Mouse (Mus musculus) lung, embryonic 16.5 days (tissue): Measurements from ENCODE around the gene Drg1. TPM values are rescaled to one million over a fixed set of nuclear protein-coding genes. Genes with fewer than 3 reads are reported as not detected.

Source experiments
- ATAC-seq: fragments of 200-750 bp; cut with Nextera tagmentation; 2 replicates; pipeline ENCODE4 v1.8.0; 2017; ENCODE audit warnings: low read depth, mild to moderate bottlenecking, moderate library complexity
- H3K27ac ChIP-seq: fragments of 300-500 bp; sonication (generic); 2 replicates; pipeline ENCODE4 v1.5.1; 2014; ENCODE audit warnings: mild to moderate bottlenecking, control low read depth, low read length
- H3K27me3 ChIP-seq: fragments of 300-500 bp; sonication (generic); 2 replicates; pipeline ENCODE4 v1.6.1; 2014; ENCODE audit warnings: low read depth, low read length, mixed read lengths; ENCODE audit not compliant: control insufficient read depth, insufficient read depth
- H3K36me3 ChIP-seq: fragments of 300-500 bp; sonication (generic); 2 replicates; pipeline ENCODE4 v1.6.1; 2014; ENCODE audit warnings: low read length; ENCODE audit not compliant: control insufficient read depth, insufficient read depth
- H3K4me1 ChIP-seq: fragments of 300-500 bp; sonication (generic); replicated peaks from 2 replicates; pipeline ENCODE4 v1.6.1; 2014; ENCODE audit warnings: low read length, mixed read lengths; ENCODE audit not compliant: control insufficient read depth, insufficient read depth
- H3K4me2 ChIP-seq: fragments of 300-500 bp; sonication (generic); 2 replicates; pipeline ENCODE4 v1.6.1; 2014; ENCODE audit warnings: low read depth, low read length, control low read depth
- H3K4me3 ChIP-seq: fragments of 300-500 bp; sonication (generic); 2 replicates; pipeline ENCODE4 v1.5.1; 2014; ENCODE audit warnings: mild to moderate bottlenecking, low read length, control low read depth
- H3K9ac ChIP-seq: fragments of 300-500 bp; sonication (generic); 2 replicates; pipeline ENCODE4 v1.6.1; 2014; ENCODE audit warnings: low read length, control low read depth
- H3K9me3 ChIP-seq: fragments of 300-500 bp; sonication (generic); 2 replicates; pipeline ENCODE4 v1.6.1; 2016; ENCODE audit warnings: low read length; ENCODE audit not compliant: control insufficient read depth
- WGBS: fragments of 180-500 bp; shearing (Covaris S2); extraction: QIAGEN DNeasy Blood & Tissue Kit; methylation state at CpG from one replicate; pipeline ENCODE4 v1.1.7; 2014; 5-methylcytosine and 5-hydroxymethylcytosine counted together
- polyA plus RNA-seq: library from polyadenylated mRNA; unstranded; fragments of >200 nt; fragmentation: Nextera tagmentation; extraction: Ambion mirVana; gene quantifications from 2 replicates; pipeline ENCODE4 v1.2.1, GENCODE M21; 2015

Gene Drg1
- polyA plus RNA-seq, 1 experiment from 2014 or later, result 232 TPM

- no peak overlapping the region for H3K4me2 ChIP-seq
- H3K27ac ChIP-seq, result peak overlapping the region; percentile 48
- H3K4me3 ChIP-seq, result no peak overlapping the region
- peaks cover 5% of the 10 kb centered on the region for H3K4me1 ChIP-seq
- WGBS, result 56% methylated on average over 4 of the region's 4 CpGs
- H3K27me3 ChIP-seq, result no peaks in the 10 kb centered on the region
- peak; percentile 21 for ATAC-seq
- peaks cover 60% of the 10 kb centered on the region for H3K36me3 ChIP-seq
- no peak overlapping the region for H3K9ac ChIP-seq
- no peaks in the 10 kb centered on the region for H3K9me3 ChIP-seq
Measured at GRCm38 (mm10) chr11:3302385-3302784, 36.2 kb upstream of the Drg1 start.

DNA sequence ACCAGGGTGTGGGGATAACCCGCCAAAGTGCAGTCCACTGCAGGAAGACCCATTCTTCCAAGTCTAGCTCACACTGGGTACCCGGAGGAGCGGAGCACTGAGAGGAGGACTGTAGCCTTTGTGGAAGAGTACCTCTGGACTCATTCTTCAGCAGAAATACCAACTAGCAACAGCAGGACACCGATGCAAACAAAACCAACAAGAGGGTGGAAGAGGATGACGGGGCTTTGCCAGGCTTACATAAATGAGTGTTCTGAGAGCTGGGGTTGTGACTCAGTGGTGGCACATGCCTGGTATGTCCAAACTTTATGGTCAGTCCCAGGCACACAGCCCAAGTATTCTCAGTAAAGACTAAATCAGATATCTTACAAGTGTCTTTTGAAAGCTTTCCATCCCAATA, 34.9 kb upstream of the Drg1 start:
- Histone ChIP-seq H3K4me1 (peaks cover 5% of the 10 kb centered on the region), H3K27me3 (no peaks in the 10 kb centered on the region), H3K27ac (no peak overlapping the region), H3K9me3 (no peaks in the 10 kb centered on the region), H3K4me2 (no peak overlapping the region), H3K36me3 (peaks cover 55% of the 10 kb centered on the region), H3K4me3 (no peak overlapping the region), H3K9ac (no peak overlapping the region)
- no peak for ATAC-seq
- 91% methylated on average over 5 of the region's 5 CpGs for WGBS

DNA sequence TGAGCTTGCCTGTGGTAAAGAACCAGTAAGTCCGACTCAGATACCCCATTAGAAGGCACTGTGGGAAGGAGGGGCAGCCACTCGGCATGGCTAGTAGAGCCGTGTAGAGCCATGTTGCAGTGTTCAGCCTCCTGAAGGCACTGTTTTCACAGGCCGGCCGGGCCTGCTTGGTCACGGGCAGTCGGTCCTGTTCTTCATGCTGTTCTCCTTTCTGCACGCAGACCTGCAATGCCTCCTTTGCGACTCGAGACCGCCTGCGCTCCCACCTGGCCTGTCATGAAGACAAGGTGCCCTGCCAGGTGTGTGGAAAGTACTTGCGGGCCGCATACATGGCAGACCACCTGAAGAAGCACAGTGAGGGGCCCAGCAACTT, 32.6 kb upstream of the Drg1 start:
- H3K36me3 ChIP-seq, result peaks cover 50% of the 10 kb centered on the region
- H3K9ac ChIP-seq, result no peak overlapping the region
- no peak overlapping the region for H3K4me3 ChIP-seq
- no peak overlapping the region for H3K27ac ChIP-seq
- ATAC-seq, result no peak
- H3K4me2 ChIP-seq, result no peak overlapping the region
- H3K27me3 ChIP-seq, result no peaks in the 10 kb centered on the region
- H3K9me3 ChIP-seq, result no peaks in the 10 kb centered on the region
- H3K4me1 ChIP-seq, result peaks cover 23% of the 10 kb centered on the region
- 89% methylated on average over 14 of the region's 14 CpGs for WGBS

- 80% methylated on average over 10 of the region's 10 CpGs for WGBS
- no peak overlapping the region for H3K4me2 ChIP-seq
- peaks cover 53% of the 10 kb centered on the region for H3K36me3 ChIP-seq
- no peak overlapping the region for H3K9ac ChIP-seq
- H3K4me3 ChIP-seq, result no peak overlapping the region
- no peak for ATAC-seq
- peaks cover 25% of the 10 kb centered on the region for H3K4me1 ChIP-seq
- no peak overlapping the region for H3K27ac ChIP-seq
- no peaks in the 10 kb centered on the region for H3K9me3 ChIP-seq
- no peaks in the 10 kb centered on the region for H3K27me3 ChIP-seq
Measured at GRCm38 (mm10) chr11:3297871-3298812, 31.9 kb upstream of the Drg1 start.

DNA sequence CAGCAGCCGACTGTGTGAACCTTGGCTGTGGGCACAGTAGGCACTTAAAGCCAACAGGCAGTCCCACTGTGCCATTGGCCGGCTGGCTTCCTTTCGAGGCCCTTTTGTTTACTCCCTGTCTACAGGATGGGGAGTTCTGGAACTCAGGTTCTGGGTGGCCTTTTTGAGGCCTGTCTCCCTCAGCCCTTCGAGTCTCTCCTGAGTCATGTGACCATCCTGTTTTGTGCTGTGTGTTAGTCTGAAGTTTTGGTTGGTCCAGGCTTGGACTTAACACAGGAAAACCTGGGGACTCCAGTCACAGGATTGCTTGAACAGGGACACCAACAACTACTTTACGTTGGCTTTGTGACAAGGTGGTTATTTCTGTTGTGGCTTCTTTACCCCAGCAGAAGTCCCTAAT, 29.8 kb upstream of the Drg1 start:
- Histone ChIP-seq H3K4me1 (peaks cover 33% of the 10 kb centered on the region), H3K9ac (no peak overlapping the region), H3K36me3 (peaks cover 48% of the 10 kb centered on the region), H3K27me3 (no peaks in the 10 kb centered on the region), H3K27ac (no peak overlapping the region), H3K4me3 (no peak overlapping the region), H3K4me2 (no peak overlapping the region), H3K9me3 (no peaks in the 10 kb centered on the region)
- 57% methylated on average over 5 of the region's 5 CpGs for WGBS
- no peak for ATAC-seq

DNA sequence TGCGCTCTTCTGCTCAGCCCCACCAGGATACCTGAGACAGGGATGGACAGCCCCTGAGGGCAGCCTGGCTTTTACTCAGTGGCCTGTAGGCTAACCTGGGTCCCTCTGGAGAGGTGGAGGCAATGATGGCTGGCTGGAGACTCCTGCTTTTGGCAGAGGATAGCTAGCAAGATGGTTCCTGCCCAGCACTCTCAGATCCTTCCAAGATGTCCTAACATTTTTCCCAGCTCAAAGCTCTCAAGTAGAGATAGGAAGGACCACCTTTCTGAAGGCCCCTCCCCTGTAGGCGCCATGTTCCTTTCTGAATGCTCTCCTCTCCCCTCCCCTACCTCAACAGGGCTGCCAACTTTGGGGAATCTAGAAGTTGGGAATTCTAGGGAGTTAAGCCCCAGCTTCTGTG, 28.4 kb upstream of the Drg1 start:
- no peaks in the 10 kb centered on the region for H3K9me3 ChIP-seq
- H3K27ac ChIP-seq, result no peak overlapping the region
- 72% methylated on average over 2 of the region's 2 CpGs for WGBS
- no peak overlapping the region for H3K9ac ChIP-seq
- peaks cover 36% of the 10 kb centered on the region for H3K36me3 ChIP-seq
- H3K4me2 ChIP-seq, result no peak overlapping the region
- ATAC-seq, result no peak
- no peak overlapping the region for H3K4me3 ChIP-seq
- H3K4me1 ChIP-seq, result peaks cover 33% of the 10 kb centered on the region
- no peaks in the 10 kb centered on the region for H3K27me3 ChIP-seq

DNA sequence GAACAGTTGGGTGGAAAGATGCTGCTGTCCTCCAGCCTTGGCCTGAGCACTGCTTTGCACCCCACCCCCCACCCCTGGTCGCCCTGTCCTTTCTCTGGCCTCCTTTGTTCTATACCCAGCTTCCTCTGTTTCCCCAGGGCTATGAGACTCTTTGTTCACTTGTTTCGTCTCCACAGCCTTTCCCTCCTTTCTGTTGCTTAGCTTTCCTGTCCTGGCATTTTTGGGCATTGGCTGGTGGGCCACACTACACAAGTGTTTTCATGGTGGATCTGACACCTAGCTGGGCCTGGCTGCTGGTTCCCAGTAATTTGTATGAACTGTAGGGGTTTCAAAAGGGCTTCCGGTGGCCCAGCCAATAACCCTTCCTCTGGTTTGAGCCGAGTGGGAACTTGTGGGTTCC, 27.1 kb upstream of the Drg1 start:
- Histone ChIP-seq H3K4me3 (peak overlapping the region; percentile 68), H3K36me3 (peaks cover 23% of the 10 kb centered on the region), H3K9me3 (no peaks in the 10 kb centered on the region), H3K27me3 (no peaks in the 10 kb centered on the region), H3K4me1 (peaks cover 34% of the 10 kb centered on the region), H3K27ac (peak overlapping the region; percentile 100), H3K9ac (peak overlapping the region; percentile 99), H3K4me2 (peak overlapping the region; percentile 93)
- no peak for ATAC-seq
- 36% methylated on average over 4 of the region's 4 CpGs for WGBS

DNA sequence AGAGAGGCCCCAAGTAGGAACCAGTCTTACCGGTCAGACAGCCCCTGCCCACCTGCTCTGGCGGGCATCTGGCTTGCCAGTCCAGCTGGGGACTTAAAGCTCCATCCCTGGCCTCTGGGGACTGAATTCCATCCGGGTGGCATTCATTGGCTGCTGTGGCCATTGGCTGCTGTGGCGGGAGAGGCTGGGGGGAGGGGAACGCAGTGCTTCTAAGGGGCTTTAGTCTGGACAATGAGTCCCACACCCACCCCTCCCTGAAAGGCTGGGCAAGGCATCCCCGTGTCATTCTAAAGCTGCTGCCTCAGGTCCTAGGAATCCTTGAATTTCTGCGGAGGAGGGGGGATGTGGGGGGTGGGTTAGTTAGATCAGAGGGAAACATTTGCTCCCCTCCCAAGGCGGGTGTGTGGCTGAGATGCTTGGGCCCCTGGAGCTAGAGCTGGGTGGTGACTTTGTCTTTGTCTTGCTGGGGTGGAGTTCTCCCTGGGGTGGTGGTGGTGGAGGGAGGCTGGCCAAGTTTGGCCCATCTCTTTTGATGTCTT, 26.6 kb upstream of the Drg1 start:
- Histone ChIP-seq H3K27me3 (no peaks in the 10 kb centered on the region), H3K27ac (peak overlapping the region; percentile 100), H3K9me3 (no peaks in the 10 kb centered on the region), H3K4me1 (peaks cover 39% of the 10 kb centered on the region), H3K4me3 (peak overlapping the region; percentile 68), H3K9ac (peak overlapping the region; percentile 99), H3K4me2 (peak overlapping the region; percentile 93), H3K36me3 (peaks cover 20% of the 10 kb centered on the region)
- WGBS, result 2% methylated on average over 8 of the region's 8 CpGs
- peak; percentile 24 for ATAC-seq

GRCm38 (mm10) chr11:3292062-3292421, 25.8 kb upstream of the Drg1 start:
- Histone ChIP-seq H3K4me3 (peak overlapping the region; percentile 68), H3K4me2 (peak overlapping the region; percentile 93), H3K9ac (peak overlapping the region; percentile 99), H3K4me1 (peaks cover 39% of the 10 kb centered on the region), H3K9me3 (no peaks in the 10 kb centered on the region), H3K27me3 (no peaks in the 10 kb centered on the region), H3K36me3 (peaks cover 17% of the 10 kb centered on the region), H3K27ac (peak overlapping the region; percentile 100)
- peak; percentile 18 for ATAC-seq
- 0% methylated on average over 8 of the region's 8 CpGs for WGBS
